Comparison of ENCODE assay signal across 14 mouse cellular contexts in the genomic region with DNA sequence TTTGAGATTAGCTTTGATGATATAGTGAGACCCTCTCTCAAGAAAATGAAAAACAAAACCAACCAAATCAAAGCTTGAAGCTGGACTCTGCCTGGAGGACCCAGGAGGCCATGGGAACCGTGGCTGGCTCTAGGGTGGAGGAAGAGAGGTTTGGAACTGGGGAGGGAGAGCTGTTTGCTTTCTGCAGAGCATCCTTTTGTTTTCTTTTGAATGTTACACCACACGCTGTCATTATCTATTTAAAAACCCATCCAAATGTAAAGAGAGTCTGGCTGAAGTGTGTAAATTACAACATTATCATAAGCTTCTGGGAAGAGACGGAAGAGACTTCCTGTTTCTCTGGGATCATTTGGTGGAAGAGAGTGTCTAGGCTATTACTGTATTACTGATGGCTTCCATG. TPM values are rescaled to one million over a fixed set of nuclear protein-coding genes. Genes with fewer than 3 reads are reported as not detected.
A peak's percentile ranks its signal among the peaks of the same experiment; 100 is the strongest.
DNase-seq lines count a peak whose midpoint lies in the region; ATAC-seq lines count a peak whose summit lies in the region.
"Had no signal": no experiment of that assay in that cellular context is flagged by ENCODE, and none has a peak within 500 bp of the region (broad histone marks: within the 10 kb centered on the region; RNA-seq: fewer than 3 reads in every experiment).

No protein-coding gene starts in this region.

- peaks cover 66% of the 10 kb centered on the region for H3K4me1 ChIP-seq in heart, embryonic 16.5 days (ENCODE audit: control insufficient read depth, insufficient read depth, low read length)
- peaks cover 51% of the 10 kb centered on the region for H3K4me1 ChIP-seq in lung, embryonic 16.5 days (replicated peaks; ENCODE audit: control insufficient read depth, insufficient read depth, low read length)
- H3K4me1 ChIP-seq in intestine, embryonic 15.5 days (replicated peaks) = peaks cover 75% of the 10 kb centered on the region
- H3K4me1 ChIP-seq in stomach, embryonic 15.5 days = peaks cover 61% of the 10 kb centered on the region
- no peaks in the 10 kb centered on the region for H3K4me1 ChIP-seq in forebrain, embryonic 13.5 days
- H3K4me1 ChIP-seq: midbrain, embryonic 12.5 days had no signal

- no peak for DNase-seq in heart, adult 11 months
- DNase-seq in lung, postnatal 36 days = no peak
- DNase-seq: cerebellum, adult 9-10 months had no signal

- no peaks in the 10 kb centered on the region for H3K9me3 ChIP-seq in heart, embryonic 16.5 days (replicated peaks; ENCODE audit: control insufficient read depth, low read length)
- no peaks in the 10 kb centered on the region for H3K9me3 ChIP-seq in lung, embryonic 16.5 days (ENCODE audit: control insufficient read depth, low read length)
- no peaks in the 10 kb centered on the region for H3K9me3 ChIP-seq in intestine, embryonic 15.5 days
- no peaks in the 10 kb centered on the region for H3K9me3 ChIP-seq in stomach, embryonic 15.5 days
- no peaks in the 10 kb centered on the region for H3K9me3 ChIP-seq in forebrain, embryonic 13.5 days (replicated peaks)
- H3K9me3 ChIP-seq: embryonic facial prominence, embryonic 15.5 days; limb, embryonic 13.5 days; midbrain, embryonic 12.5 days; neural tube, embryonic 12.5 days had no signal

- H3K9ac ChIP-seq in heart, embryonic 16.5 days (ENCODE audit: low read length) = no peak overlapping the region
- H3K9ac ChIP-seq in lung, embryonic 16.5 days (ENCODE audit: low read length) = no peak overlapping the region
- H3K9ac ChIP-seq in intestine, embryonic 15.5 days = no peak overlapping the region
- H3K9ac ChIP-seq in stomach, embryonic 15.5 days = no peak overlapping the region
- H3K9ac ChIP-seq in forebrain, embryonic 13.5 days = no peak overlapping the region
- H3K9ac ChIP-seq: embryonic facial prominence, embryonic 15.5 days; limb, embryonic 13.5 days; midbrain, embryonic 12.5 days; neural tube, embryonic 12.5 days had no signal

- no peak overlapping the region for H3K4me3 ChIP-seq in heart, embryonic 16.5 days (ENCODE audit: low read length)
- H3K4me3 ChIP-seq in lung, embryonic 16.5 days (ENCODE audit: low read length) = no peak overlapping the region
- no peak overlapping the region for H3K4me3 ChIP-seq in intestine, embryonic 15.5 days (replicated peaks)
- H3K4me3 ChIP-seq in stomach, embryonic 15.5 days (replicated peaks) = no peak overlapping the region
- no peak overlapping the region for H3K4me3 ChIP-seq in forebrain, embryonic 13.5 days
- H3K4me3 ChIP-seq: embryonic facial prominence, embryonic 15.5 days; limb, embryonic 13.5 days; midbrain, embryonic 12.5 days; neural tube, embryonic 12.5 days had no signal

- no peaks in the 10 kb centered on the region for H3K36me3 ChIP-seq in heart, embryonic 16.5 days (ENCODE audit: control insufficient read depth, insufficient read depth)
- no peaks in the 10 kb centered on the region for H3K36me3 ChIP-seq in lung, embryonic 16.5 days (ENCODE audit: control insufficient read depth, insufficient read depth, low read length)
- no peaks in the 10 kb centered on the region for H3K36me3 ChIP-seq in intestine, embryonic 15.5 days
- H3K36me3 ChIP-seq in stomach, embryonic 15.5 days = no peaks in the 10 kb centered on the region
- no peaks in the 10 kb centered on the region for H3K36me3 ChIP-seq in forebrain, embryonic 13.5 days (ENCODE audit: poor library complexity, severe bottlenecking)
- H3K36me3 ChIP-seq: embryonic facial prominence, embryonic 15.5 days; midbrain, embryonic 12.5 days; neural tube, embryonic 12.5 days had no signal

- H3K4me2 ChIP-seq in heart, embryonic 16.5 days (ENCODE audit: low read depth, low read length) = no peak overlapping the region
- H3K4me2 ChIP-seq in lung, embryonic 16.5 days (ENCODE audit: low read depth, low read length) = no peak overlapping the region
- H3K4me2 ChIP-seq in intestine, embryonic 15.5 days (replicated peaks) = no peak overlapping the region
- no peak overlapping the region for H3K4me2 ChIP-seq in stomach, embryonic 15.5 days
- H3K4me2 ChIP-seq in forebrain, embryonic 13.5 days = no peak overlapping the region
- H3K4me2 ChIP-seq: embryonic facial prominence, embryonic 15.5 days; limb, embryonic 13.5 days; midbrain, embryonic 12.5 days; neural tube, embryonic 12.5 days had no signal

- no peak for ATAC-seq in heart, embryonic 16.5 days (replicated peaks; ENCODE audit: extremely low read depth, insufficient read depth, low FRiP score)
- ATAC-seq in lung, embryonic 16.5 days (ENCODE audit: low read depth) = no peak
- no peak for ATAC-seq in intestine, embryonic 15.5 days
- no peak for ATAC-seq in stomach, embryonic 15.5 days (ENCODE audit: insufficient read depth, low FRiP score, low read depth)
- ATAC-seq in forebrain, embryonic 13.5 days = no peak
- no peak for ATAC-seq in inflammation-experienced regulatory T-cells, adult 6 months
- ATAC-seq: hindbrain, postnatal 0 days had no signal

- WGBS in heart, embryonic 16.5 days = 64% methylated on average over 3 of the region's 3 CpGs
- 46% methylated on average over 3 of the region's 3 CpGs for WGBS in lung, embryonic 16.5 days
- WGBS in intestine, embryonic 15.5 days = 48% methylated on average over 3 of the region's 3 CpGs
- 67% methylated on average over 3 of the region's 3 CpGs for WGBS in stomach, embryonic 15.5 days
- 69% methylated on average over 3 of the region's 3 CpGs for WGBS in forebrain, embryonic 13.5 days

- H3K27me3 ChIP-seq in heart, embryonic 16.5 days (ENCODE audit: control insufficient read depth, insufficient read depth, low read length) = no peaks in the 10 kb centered on the region
- no peaks in the 10 kb centered on the region for H3K27me3 ChIP-seq in lung, embryonic 16.5 days (ENCODE audit: control insufficient read depth, insufficient read depth, low read depth, low read length)
- no peaks in the 10 kb centered on the region for H3K27me3 ChIP-seq in intestine, embryonic 15.5 days (replicated peaks)
- H3K27me3 ChIP-seq in stomach, embryonic 15.5 days (replicated peaks) = no peaks in the 10 kb centered on the region
- H3K27me3 ChIP-seq in forebrain, embryonic 13.5 days = no peaks in the 10 kb centered on the region
- H3K27me3 ChIP-seq: embryonic facial prominence, embryonic 15.5 days; limb, embryonic 13.5 days; midbrain, embryonic 12.5 days; neural tube, embryonic 12.5 days had no signal

- H3K27ac ChIP-seq in heart, embryonic 16.5 days (ENCODE audit: low read length) = peak overlapping the region; percentile 92
- H3K27ac ChIP-seq in lung, embryonic 16.5 days (ENCODE audit: low read length) = peak overlapping the region; percentile 73
- H3K27ac ChIP-seq in intestine, embryonic 15.5 days = peak overlapping the region; percentile 83
- H3K27ac ChIP-seq in stomach, embryonic 15.5 days = peak overlapping the region; percentile 89
- H3K27ac ChIP-seq in forebrain, embryonic 13.5 days = no peak overlapping the region
- H3K27ac ChIP-seq: limb, embryonic 13.5 days; midbrain, embryonic 12.5 days; neural tube, embryonic 12.5 days had no signal

RNA-seq across cellular contexts. Expression of a gene that starts 43.1 kb away (rescaled TPM):
- 31.0 and 33.1 TPM in 2 replicates for polyA plus RNA-seq in heart, embryonic 16.5 days (2015; fragmentation: Nextera tagmentation; extraction: Ambion mirVana)
- 49.2 and 49.9 TPM in 2 replicates for polyA plus RNA-seq in lung, embryonic 16.5 days (2015; fragmentation: Nextera tagmentation; extraction: Ambion mirVana)
- 51.2 and 53.6 TPM in 2 replicates for polyA plus RNA-seq in intestine, embryonic 15.5 days (2015; fragmentation: Nextera tagmentation; extraction: Ambion mirVana)
- 61.2 and 65.0 TPM in 2 replicates for polyA plus RNA-seq in stomach, embryonic 15.5 days (2015; fragmentation: Nextera tagmentation; extraction: Ambion mirVana)
- polyA plus RNA-seq in forebrain, embryonic 13.5 days (2015; fragmentation: Nextera tagmentation; extraction: Ambion mirVana) = 9.3 and 9.9 TPM in 2 replicates
- polyA plus RNA-seq in inflammation-experienced regulatory T-cells, adult 6 months (2017; shearing (Covaris generic)) = 10 to 100 TPM in 2 of 3 experiments, 1 to 10 TPM in 1; 9.2 to 43.5 (median 30.1) TPM
